Mouse (Mus musculus) lung, postnatal 10 days (tissue): ENCODE data around the gene Arnt.
"Not testable (repeated sequence)": the region's sequence is repeated elsewhere in the genome, so short reads cannot be mapped to it uniquely, and the experiment has no call there.

Experiments
- DNase-seq: peaks from one replicate; pipeline ENCODE4 v3.0.0; 2021

Gene Arnt

GRCm38 (mm10) chr3:95434136-95434982, at the start of gene Arnt:
TSS of gene Arnt (plus strand) at chr3:95434388.
- DNase-seq, result peak; percentile 96

GRCm38 (mm10) chr3:95385401-95386075, 48.6 kb upstream of the Arnt start:
- DNase-seq, result no peak

GRCm38 (mm10) chr3:95394385-95394784, 39.8 kb upstream of the Arnt start:
- peak; percentile 41 for DNase-seq

- DNase-seq, result no peak
These were observed 31.4 kb upstream of the Arnt start, which contains the start of gene 4930558C23Rik for GRCm38 (mm10) chr3:95402741-95403140. TSS of gene 4930558C23Rik (minus strand) at chr3:95402841.

- DNase-seq, result no peak
These were observed 26.5 kb upstream of the Arnt start for GRCm38 (mm10) chr3:95407728-95408127.

GRCm38 (mm10) chr3:95408852-95409251, 25.3 kb upstream of the Arnt start:
- DNase-seq, result no peak

- no peak for DNase-seq
These were observed 21.9 kb upstream of the Arnt start for GRCm38 (mm10) chr3:95412268-95412667.

GRCm38 (mm10) chr3:95417866-95418265, 16.3 kb upstream of the Arnt start:
- no peak for DNase-seq

GRCm38 (mm10) chr3:95426476-95426875, 7.7 kb upstream of the Arnt start:
- DNase-seq, result not testable (repeated sequence)

GRCm38 (mm10) chr3:95427117-95427890, 6.9 kb upstream of the Arnt start:
- not testable (repeated sequence) for DNase-seq

GRCm38 (mm10) chr3:95427891-95428238, 6.3 kb upstream of the Arnt start:
- DNase-seq, result peak; percentile 7

- DNase-seq, result not testable (repeated sequence)
These were observed 5.8 kb upstream of the Arnt start for GRCm38 (mm10) chr3:95428423-95428822.

GRCm38 (mm10) chr3:95433301-95433915, 780 bp upstream of the Arnt start:
- no peak for DNase-seq

- no peak for DNase-seq
These were observed 789 bp downstream of the Arnt start for GRCm38 (mm10) chr3:95434983-95435370.

- DNase-seq, result no peak
These were observed 1.4 kb downstream of the Arnt start for GRCm38 (mm10) chr3:95435561-95435960.

- DNase-seq, result not testable (repeated sequence)
These were observed 4.4 kb downstream of the Arnt start for GRCm38 (mm10) chr3:95438636-95439035.

GRCm38 (mm10) chr3:95439670-95440069, 5.5 kb downstream of the Arnt start:
- no peak for DNase-seq

GRCm38 (mm10) chr3:95442406-95443117, 8.4 kb downstream of the Arnt start:
- DNase-seq, result no peak

GRCm38 (mm10) chr3:95445311-95445710, 11.1 kb downstream of the Arnt start:
- no peak for DNase-seq

GRCm38 (mm10) chr3:95450408-95450807, 16.2 kb downstream of the Arnt start:
- peak; percentile 71 for DNase-seq

- DNase-seq, result no peak
These were observed 16.7 kb downstream of the Arnt start for GRCm38 (mm10) chr3:95450915-95451314.

GRCm38 (mm10) chr3:95456367-95456766, 22.2 kb downstream of the Arnt start:
- DNase-seq, result no peak
